Mouse (Mus musculus): ENCODE results near the gene Chst2. TPM values are rescaled to one million over a fixed set of nuclear protein-coding genes. Genes with fewer than 3 reads are reported as not detected.
A peak's percentile ranks its signal among the peaks of the same experiment; 100 is the strongest.

Chst2 gene
- 10.2 and 13.1 TPM in 2 replicates for polyA plus RNA-seq (2014; fragmentation: Nextera tagmentation; extraction: Ambion mirVana)

DNA sequence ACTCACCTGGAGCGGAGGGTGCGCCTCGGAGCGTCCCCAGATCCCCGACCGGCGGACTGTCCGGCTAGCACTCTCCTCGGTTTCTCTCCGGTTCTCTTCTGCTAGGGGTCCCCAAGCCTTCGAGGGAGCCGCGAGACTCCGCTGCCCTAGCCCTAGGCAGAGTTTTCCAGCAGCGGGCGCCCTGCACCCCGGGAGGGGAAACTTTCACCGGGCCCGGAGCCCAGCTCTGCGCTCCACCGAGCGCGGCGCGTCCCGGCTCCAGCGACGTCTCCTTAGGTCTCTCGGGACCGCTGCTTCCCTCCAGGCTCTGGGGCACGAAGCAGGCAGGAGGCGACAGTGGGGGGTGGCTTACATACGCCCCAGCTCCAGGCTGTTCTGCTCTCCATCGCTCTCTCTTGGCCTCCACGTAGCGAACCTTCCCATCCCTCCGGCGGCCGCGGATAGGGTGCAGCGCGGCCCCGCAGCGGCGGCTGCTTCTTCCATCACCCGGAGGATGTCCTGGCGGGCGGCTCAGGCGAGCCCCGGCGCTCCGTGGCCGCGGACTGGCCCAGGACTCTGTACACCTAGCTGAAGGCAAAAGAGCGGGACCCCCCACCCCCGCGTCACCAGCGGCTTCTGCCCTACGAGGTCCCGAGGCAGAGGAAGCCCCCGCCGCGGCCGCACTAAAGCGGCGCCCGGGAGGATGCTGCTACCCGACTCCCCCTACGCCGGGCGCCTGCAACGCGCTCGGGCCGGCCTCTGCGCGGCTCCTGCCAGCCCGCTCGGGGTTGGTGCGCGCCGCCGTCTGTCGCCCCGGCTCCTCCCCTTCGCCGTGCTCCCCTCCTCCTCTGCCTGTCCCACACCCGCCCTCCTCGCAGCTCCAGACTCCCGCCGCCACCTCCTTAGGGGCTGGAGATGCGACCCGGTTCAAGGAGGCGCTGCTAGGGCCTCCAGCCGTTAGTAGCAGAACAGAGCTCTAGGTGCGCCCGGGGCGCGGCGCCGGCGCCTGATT is at the start of gene Chst2:
Gene Chst2 (minus strand): TSS at position 152 of the 991 bp plus-strand sequence.
- Histone ChIP-seq H3K4me2 (ENCODE audit: low read length) (peak within 1 kb of the TSS; percentile 99), H3K9me3 (replicated peaks; ENCODE audit: control insufficient read depth, low read length) (no peaks in the 10 kb centered on the region), H3K4me3 (ENCODE audit: low read depth, low read length) (peak within 1 kb of the TSS; percentile 79), H3K27me3 (replicated peaks; ENCODE audit: control insufficient read depth, insufficient read depth, low read length) (no peaks in the 10 kb centered on the region), H3K4me1 (ENCODE audit: control insufficient read depth, insufficient read depth, low read length) (peaks cover 12% of the 10 kb centered on the region), H3K36me3 (ENCODE audit: control insufficient read depth, insufficient read depth, low read length) (no peaks in the 10 kb centered on the region), H3K27ac (ENCODE audit: low read depth, low read length) (peak within 1 kb of the TSS; percentile 87), H3K9ac (ENCODE audit: low read length) (peak within 1 kb of the TSS; percentile 82)
- ATAC-seq: peak; percentile 94
- peak; percentile 93 for DNase-seq (ENCODE audit: low spot score)
- under 1% methylated on average over 90 of the region's 102 CpGs for WGBS

DNA sequence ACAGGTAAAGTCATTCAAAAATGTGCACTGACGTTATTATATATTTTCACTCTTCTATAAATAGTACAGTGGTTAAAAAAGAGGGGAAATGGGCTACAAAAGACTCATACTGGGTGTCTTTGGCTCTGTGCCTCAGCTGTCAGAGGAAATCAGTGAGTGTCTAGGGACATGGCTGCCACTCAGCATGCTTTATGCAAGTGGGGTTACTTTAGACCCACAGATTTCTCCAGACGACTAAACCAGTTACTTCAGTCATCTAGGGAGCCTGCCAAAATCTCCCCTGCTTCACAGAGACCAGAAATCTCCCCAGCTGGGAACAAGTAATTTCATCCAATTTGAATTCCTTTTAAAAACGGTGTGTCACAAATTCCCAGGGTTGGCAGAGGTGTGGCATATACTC is 45.4 kb upstream of the Chst2 start:
- ATAC-seq (peak; percentile 57; the same call in 1 of the 2 replicates), DNase-seq (ENCODE audit: low spot score) (peak; percentile 62)
- 34% methylated on average over 3 of the region's 3 CpGs for WGBS
- Histone ChIP-seq H3K36me3 (ENCODE audit: control insufficient read depth, insufficient read depth, low read length) (peaks cover 8% of the 10 kb centered on the region; the same call in 1 of the 2 replicates), H3K9me3 (replicated peaks; ENCODE audit: control insufficient read depth, low read length) (no peaks in the 10 kb centered on the region), H3K27ac (ENCODE audit: low read depth, low read length) (no peak overlapping the region), H3K4me2 (ENCODE audit: low read length) (no peak overlapping the region), H3K9ac (ENCODE audit: low read length) (no peak overlapping the region), H3K4me1 (ENCODE audit: control insufficient read depth, insufficient read depth, low read length) (no peaks in the 10 kb centered on the region), H3K27me3 (replicated peaks; ENCODE audit: control insufficient read depth, insufficient read depth, low read length) (no peaks in the 10 kb centered on the region), H3K4me3 (ENCODE audit: low read depth, low read length) (no peak overlapping the region)

DNA sequence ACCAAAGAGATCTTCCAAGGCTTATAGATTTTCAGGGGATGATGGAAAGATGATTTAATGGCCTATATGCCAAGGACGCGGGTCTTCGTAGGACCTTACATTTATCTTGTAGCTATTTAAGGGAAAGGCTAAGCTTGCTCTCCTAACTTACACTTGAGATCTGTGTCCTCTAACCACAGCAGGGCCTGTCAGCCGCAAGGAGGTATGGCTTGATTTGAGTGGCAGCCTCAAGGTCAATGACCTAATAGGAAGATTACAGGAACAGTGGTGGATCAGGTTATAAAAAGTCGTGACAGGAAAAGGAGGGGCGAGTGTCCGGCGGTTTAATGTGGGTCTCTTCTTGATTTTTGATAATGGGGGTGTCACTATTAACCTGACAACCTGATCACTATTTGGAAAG is 44.1 kb upstream of the Chst2 start:
- Histone ChIP-seq H3K27ac (ENCODE audit: low read depth, low read length) (no peak overlapping the region), H3K27me3 (replicated peaks; ENCODE audit: control insufficient read depth, insufficient read depth, low read length) (no peaks in the 10 kb centered on the region), H3K9me3 (replicated peaks; ENCODE audit: control insufficient read depth, low read length) (no peaks in the 10 kb centered on the region), H3K4me3 (ENCODE audit: low read depth, low read length) (no peak overlapping the region), H3K36me3 (ENCODE audit: control insufficient read depth, insufficient read depth, low read length) (0 out of 2 replicates have a peak, but pooled peaks cover under 1% of the 10 kb centered on the region), H3K4me2 (ENCODE audit: low read length) (no peak overlapping the region), H3K9ac (ENCODE audit: low read length) (no peak overlapping the region), H3K4me1 (ENCODE audit: control insufficient read depth, insufficient read depth, low read length) (no peaks in the 10 kb centered on the region)
- DNase-seq (ENCODE audit: low spot score): no peak
- 97% methylated on average over 8 of the region's 8 CpGs for WGBS
- ATAC-seq: no peak

DNA sequence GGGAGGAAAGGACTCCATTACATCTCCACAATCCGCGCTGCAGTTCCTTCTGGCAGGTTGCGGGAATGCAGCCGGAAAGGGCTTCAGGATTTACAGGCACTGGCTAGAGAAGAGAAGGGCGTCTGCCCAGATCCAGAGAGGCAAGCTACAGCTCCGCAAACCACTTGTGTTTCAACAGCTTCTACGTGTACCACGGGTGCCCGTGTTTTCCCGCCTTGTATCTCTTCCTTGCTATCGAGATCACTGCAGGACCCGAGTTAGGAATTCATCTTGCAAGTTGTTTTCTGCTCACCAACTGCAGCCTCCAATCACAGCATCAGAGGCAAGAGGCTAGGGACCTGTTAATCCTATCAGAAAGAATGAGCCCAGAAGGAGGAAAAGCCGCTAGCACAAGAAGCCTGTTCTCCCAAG is 35.8 kb upstream of the Chst2 start:
- H3K4me2 ChIP-seq (ENCODE audit: low read length): peak overlapping the region; percentile 49
- H3K27ac ChIP-seq (ENCODE audit: low read depth, low read length): no peak overlapping the region
- no peaks in the 10 kb centered on the region for H3K27me3 ChIP-seq (replicated peaks; ENCODE audit: control insufficient read depth, insufficient read depth, low read length)
- DNase-seq (ENCODE audit: low spot score) (peak; percentile 64), ATAC-seq (peak; percentile 85)
- peak overlapping the region; percentile 18; the same call in 1 of the 2 replicates for H3K4me3 ChIP-seq (ENCODE audit: low read depth, low read length)
- H3K4me1 ChIP-seq (ENCODE audit: control insufficient read depth, insufficient read depth, low read length): peaks cover 8% of the 10 kb centered on the region
- 4% methylated on average over 13 of the region's 13 CpGs for WGBS
- H3K9ac ChIP-seq (ENCODE audit: low read length): peak overlapping the region; percentile 35; the same call in 1 of the 2 replicates
- no peaks in the 10 kb centered on the region for H3K36me3 ChIP-seq (ENCODE audit: control insufficient read depth, insufficient read depth, low read length)
- H3K9me3 ChIP-seq (replicated peaks; ENCODE audit: control insufficient read depth, low read length): no peaks in the 10 kb centered on the region

DNA sequence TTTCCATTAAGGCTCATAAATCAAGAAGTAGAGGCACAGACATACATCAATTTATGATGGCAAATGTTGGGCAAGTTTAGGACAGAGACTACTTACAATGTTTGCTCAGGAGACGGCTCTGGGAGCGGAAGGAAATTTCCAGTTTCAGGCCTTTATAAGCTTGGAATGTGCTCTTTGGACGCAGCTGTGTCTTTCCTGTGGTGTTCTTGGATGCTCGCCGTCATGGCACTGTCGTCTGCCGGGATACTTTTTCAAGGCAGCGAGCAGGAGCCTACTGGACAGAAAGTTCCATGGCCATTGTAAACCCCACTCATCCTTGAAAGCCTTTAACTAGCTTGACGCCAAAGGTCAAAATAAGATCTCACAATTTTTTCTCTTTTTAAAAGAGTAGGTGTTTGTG is 31.4 kb upstream of the Chst2 start:
- DNase-seq (ENCODE audit: low spot score) (no peak), ATAC-seq (no peak)
- Histone ChIP-seq H3K27me3 (replicated peaks; ENCODE audit: control insufficient read depth, insufficient read depth, low read length) (no peaks in the 10 kb centered on the region), H3K9me3 (replicated peaks; ENCODE audit: control insufficient read depth, low read length) (no peaks in the 10 kb centered on the region), H3K4me2 (ENCODE audit: low read length) (no peak overlapping the region), H3K4me3 (ENCODE audit: low read depth, low read length) (no peak overlapping the region), H3K36me3 (ENCODE audit: control insufficient read depth, insufficient read depth, low read length) (no peaks in the 10 kb centered on the region), H3K4me1 (ENCODE audit: control insufficient read depth, insufficient read depth, low read length) (peaks cover 6% of the 10 kb centered on the region), H3K27ac (ENCODE audit: low read depth, low read length) (no peak overlapping the region), H3K9ac (ENCODE audit: low read length) (no peak overlapping the region)
- WGBS: 84% methylated on average over 9 of the region's 9 CpGs

DNA sequence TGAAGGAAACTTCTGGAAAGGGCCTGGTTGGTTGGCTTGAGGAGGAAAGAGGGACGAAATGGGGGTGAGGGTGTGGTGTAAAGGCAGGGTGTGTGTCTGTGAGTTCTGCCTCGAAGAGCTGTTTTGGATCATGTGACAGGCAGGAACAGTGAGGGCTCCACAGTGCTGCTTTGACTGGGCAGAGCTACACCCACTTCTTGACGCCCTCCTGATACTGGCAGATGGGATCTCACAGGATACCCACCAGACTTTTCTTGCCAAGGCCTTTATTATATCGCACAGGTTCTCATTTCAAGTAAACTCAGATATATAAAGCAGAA is 29.7 kb upstream of the Chst2 start:
- no peak overlapping the region for H3K27ac ChIP-seq (ENCODE audit: low read depth, low read length)
- H3K4me1 ChIP-seq (ENCODE audit: control insufficient read depth, insufficient read depth, low read length): no peaks in the 10 kb centered on the region
- H3K4me3 ChIP-seq (ENCODE audit: low read depth, low read length): no peak overlapping the region
- no peaks in the 10 kb centered on the region for H3K9me3 ChIP-seq (replicated peaks; ENCODE audit: control insufficient read depth, low read length)
- ATAC-seq (no peak), DNase-seq (ENCODE audit: low spot score) (no peak)
- no peaks in the 10 kb centered on the region for H3K36me3 ChIP-seq (ENCODE audit: control insufficient read depth, insufficient read depth, low read length)
- no peak overlapping the region for H3K4me2 ChIP-seq (ENCODE audit: low read length)
- 70% methylated on average over 4 of the region's 4 CpGs for WGBS
- H3K9ac ChIP-seq (ENCODE audit: low read length): no peak overlapping the region
- no peaks in the 10 kb centered on the region for H3K27me3 ChIP-seq (replicated peaks; ENCODE audit: control insufficient read depth, insufficient read depth, low read length)

DNA sequence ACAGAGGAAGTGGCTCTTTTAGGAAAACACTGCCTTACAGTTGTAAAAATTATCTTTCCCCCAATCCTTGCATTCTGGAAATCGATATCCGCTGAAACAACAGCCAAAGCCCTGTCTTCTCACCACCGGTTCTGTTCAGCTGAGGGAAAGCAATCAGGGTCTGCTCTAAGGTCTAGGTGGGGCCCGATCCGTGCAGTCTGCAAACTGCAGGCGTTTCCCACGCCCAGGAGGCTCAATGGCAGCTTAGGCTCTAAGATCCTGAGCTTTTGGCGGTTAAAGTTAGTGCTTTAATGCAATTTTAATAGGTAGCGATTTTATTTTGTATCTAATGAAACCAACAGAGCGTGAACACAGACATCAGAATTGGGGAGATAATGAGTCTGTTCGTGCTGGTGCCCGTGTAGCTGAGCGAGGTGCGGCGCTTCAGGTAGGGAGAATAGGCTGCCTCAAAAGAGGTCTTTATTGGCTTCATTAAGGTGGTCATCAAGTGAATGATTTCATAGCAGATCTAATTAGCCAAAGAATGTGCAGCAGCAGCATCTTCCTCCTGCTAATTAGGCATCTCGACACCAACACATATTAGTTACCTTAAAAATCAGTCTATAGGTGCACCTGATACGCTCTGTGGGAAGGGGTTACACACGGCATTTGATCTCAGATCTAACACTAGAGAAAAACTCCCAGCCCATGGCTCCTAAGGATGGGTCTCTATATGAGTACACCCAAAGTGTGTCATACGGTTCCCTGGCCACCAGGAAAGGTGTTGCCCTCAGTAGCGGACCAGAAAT is 29.2 kb upstream of the Chst2 start:
- DNase-seq (ENCODE audit: low spot score) (no peak), ATAC-seq (no peak)
- no peak overlapping the region for H3K9ac ChIP-seq (ENCODE audit: low read length)
- no peaks in the 10 kb centered on the region for H3K4me1 ChIP-seq (ENCODE audit: control insufficient read depth, insufficient read depth, low read length)
- H3K9me3 ChIP-seq (replicated peaks; ENCODE audit: control insufficient read depth, low read length): no peaks in the 10 kb centered on the region
- no peak overlapping the region for H3K4me3 ChIP-seq (ENCODE audit: low read depth, low read length)
- 0 out of 2 replicates have a peak overlapping the region, but pooled peaks have one; percentile 5 for H3K4me2 ChIP-seq (ENCODE audit: low read length)
- no peak overlapping the region for H3K27ac ChIP-seq (ENCODE audit: low read depth, low read length)
- no peaks in the 10 kb centered on the region for H3K27me3 ChIP-seq (replicated peaks; ENCODE audit: control insufficient read depth, insufficient read depth, low read length)
- 33% methylated on average over 20 of the region's 20 CpGs for WGBS
- H3K36me3 ChIP-seq (ENCODE audit: control insufficient read depth, insufficient read depth, low read length): no peaks in the 10 kb centered on the region

DNA sequence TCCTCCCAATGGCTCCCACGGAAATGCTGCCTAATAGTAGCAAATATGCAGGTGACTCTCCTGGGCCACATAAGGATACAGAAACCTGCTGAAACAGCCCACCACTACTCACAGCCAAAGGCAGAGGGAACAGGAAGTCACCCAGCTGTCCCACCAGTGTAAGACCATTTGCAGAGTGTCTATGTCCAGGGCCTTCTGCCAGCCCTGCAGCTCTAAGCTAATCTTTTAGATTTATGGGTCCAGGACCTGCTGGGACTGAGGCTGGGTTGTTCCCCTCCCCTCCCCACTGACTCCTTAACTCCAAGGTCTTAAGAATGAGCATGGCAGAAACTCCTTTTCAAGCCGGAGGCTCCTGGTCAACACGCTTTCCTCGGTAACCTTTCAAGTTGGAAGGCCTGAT is 21.8 kb upstream of the Chst2 start:
- no peak for DNase-seq (ENCODE audit: low spot score)
- no peak overlapping the region for H3K27ac ChIP-seq (ENCODE audit: low read depth, low read length)
- no peak overlapping the region for H3K4me2 ChIP-seq (ENCODE audit: low read length)
- H3K36me3 ChIP-seq (ENCODE audit: control insufficient read depth, insufficient read depth, low read length): no peaks in the 10 kb centered on the region
- H3K27me3 ChIP-seq (replicated peaks; ENCODE audit: control insufficient read depth, insufficient read depth, low read length): no peaks in the 10 kb centered on the region
- ATAC-seq: no peak
- no peaks in the 10 kb centered on the region for H3K9me3 ChIP-seq (replicated peaks; ENCODE audit: control insufficient read depth, low read length)
- WGBS: 85% methylated on average over 4 of the region's 4 CpGs
- H3K4me1 ChIP-seq (ENCODE audit: control insufficient read depth, insufficient read depth, low read length): no peaks in the 10 kb centered on the region
- H3K9ac ChIP-seq (ENCODE audit: low read length): no peak overlapping the region
- no peak overlapping the region for H3K4me3 ChIP-seq (ENCODE audit: low read depth, low read length)

Measured in forebrain, embryonic 14.5 days (tissue).